Mouse (Mus musculus) ovary, postnatal 36 days (tissue): ENCODE data around the gene Zfp791.
"Not testable (repeated sequence)": the region's sequence is repeated elsewhere in the genome, so short reads cannot be mapped to it uniquely, and the experiment has no call there.

ENCODE experiments used
- DNase-seq: peaks from one replicate; pipeline ENCODE4 v3.0.0; 2022; ENCODE audit warnings: low spot score, mixed read lengths

Gene Zfp791

GRCm38 (mm10) chr8:85082169-85082568, 40.7 kb downstream of the Zfp791 start:
- DNase-seq = not testable (repeated sequence)

- peak; percentile 39 for DNase-seq
Observed at GRCm38 (mm10) chr8:85081216-85081555, 41.7 kb downstream of the Zfp791 start, which contains the start of gene Wdr83. Wdr83 (minus strand) TSS chr8:85081306.

DNA sequence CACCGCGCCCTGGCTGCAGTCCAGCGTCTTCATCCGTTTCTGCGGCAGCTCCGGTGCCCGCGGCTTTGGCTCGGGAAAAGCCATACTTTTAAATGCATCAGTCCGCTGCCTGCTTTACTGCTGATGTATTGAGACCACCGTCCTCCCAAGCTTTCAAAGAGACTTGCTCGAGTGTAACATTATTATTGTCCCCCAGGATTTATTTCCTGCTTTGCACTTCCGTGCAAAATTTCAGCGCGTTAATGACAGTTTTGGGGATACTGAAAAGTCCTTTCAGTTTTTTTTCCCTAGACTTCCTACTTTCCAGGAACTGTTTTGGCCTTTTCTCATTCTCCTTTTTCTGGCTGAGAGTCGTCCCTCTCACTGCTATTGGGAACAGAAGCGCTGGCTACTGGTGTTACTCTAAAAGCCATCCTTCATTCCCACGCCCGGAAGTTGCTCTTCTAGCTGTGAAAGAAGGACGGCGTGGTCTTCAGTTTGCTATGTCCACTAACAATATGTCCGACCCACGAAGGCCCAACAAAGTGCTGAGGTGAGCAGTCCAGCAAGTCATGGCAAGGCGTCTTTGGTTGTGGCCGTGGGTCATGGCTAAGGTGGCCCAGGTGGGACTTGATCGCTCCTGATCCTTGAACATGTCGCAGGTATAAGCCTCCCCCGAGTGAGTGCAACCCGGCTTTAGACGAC, 42.2 kb downstream of the Zfp791 start, which contains the start of gene Wdr83os:
Gene Wdr83os, plus strand, starts transcription at position 209 of the 684 bp plus-strand sequence.
- peak; percentile 47 for DNase-seq

GRCm38 (mm10) chr8:85080214-85080531, 42.7 kb downstream of the Zfp791 start:
- no peak for DNase-seq

DNA sequence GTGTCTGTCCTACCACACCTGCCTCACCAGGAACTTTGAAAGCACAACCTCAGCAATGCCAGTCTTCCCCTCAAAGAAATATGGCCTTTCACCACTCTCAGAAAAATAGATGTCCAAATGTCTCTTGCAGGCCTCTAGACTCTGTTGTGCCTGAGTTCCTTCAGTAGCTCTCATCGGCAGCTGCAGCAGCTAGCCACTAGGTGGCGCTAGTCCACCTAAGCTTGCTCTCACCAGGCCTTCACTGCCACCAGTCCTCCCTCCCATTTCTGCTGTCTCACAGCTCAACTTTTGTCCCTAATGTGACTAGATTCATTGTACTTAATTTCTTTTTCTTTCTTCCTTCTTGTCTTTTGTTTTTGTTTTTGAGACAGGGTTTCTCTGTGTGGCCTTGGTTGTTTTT, 45.9 kb downstream of the Zfp791 start:
- peak; percentile 71 for DNase-seq

DNA sequence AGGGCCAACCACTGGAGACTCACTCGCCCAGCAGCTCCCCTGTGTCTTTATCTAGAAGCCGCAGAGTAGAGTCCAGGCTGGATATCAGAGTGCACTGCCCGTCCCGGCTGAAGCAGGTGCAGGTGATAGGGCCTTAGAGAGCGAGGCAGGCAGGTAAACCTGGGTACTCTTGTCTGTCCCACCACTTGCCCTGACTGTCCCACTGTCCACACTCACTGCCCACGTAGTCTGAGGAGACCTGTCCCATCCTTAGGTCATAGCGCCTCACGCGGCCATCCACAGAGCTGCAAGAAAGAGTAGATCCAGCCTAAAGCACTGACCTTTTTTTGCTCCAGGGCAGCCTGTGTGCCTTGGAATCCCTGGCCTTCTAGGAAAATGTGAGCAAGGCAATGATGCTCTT, 46.9 kb downstream of the Zfp791 start:
- peak; percentile 42 for DNase-seq

- no peak for DNase-seq
Observed at GRCm38 (mm10) chr8:85074617-85075016, 48.3 kb downstream of the Zfp791 start.

DNA sequence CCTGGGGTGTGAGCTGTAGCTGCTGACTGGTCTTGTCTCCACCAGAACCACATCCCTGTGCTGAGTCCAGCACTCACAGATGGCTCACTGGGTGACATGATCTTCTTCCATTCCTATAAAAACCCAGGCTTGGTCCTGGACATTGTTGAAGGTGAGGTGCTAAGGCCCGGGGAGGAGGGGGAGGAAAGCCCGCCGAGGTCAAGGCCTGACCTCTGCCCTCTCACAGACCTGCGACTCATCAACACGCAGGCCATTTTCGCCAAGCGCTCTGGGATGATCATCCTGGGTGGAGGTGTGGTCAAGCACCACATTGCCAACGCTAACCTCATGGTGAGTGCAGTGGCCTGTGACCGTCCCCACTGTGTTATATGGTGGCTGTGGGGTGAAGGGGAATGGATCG, 48.7 kb downstream of the Zfp791 start:
- DNase-seq = no peak

- no peak for DNase-seq
Observed at GRCm38 (mm10) chr8:85073041-85073612, 49.8 kb downstream of the Zfp791 start.

- no peak for DNase-seq
Observed at GRCm38 (mm10) chr8:85072364-85072929, 50.4 kb downstream of the Zfp791 start.

DNA sequence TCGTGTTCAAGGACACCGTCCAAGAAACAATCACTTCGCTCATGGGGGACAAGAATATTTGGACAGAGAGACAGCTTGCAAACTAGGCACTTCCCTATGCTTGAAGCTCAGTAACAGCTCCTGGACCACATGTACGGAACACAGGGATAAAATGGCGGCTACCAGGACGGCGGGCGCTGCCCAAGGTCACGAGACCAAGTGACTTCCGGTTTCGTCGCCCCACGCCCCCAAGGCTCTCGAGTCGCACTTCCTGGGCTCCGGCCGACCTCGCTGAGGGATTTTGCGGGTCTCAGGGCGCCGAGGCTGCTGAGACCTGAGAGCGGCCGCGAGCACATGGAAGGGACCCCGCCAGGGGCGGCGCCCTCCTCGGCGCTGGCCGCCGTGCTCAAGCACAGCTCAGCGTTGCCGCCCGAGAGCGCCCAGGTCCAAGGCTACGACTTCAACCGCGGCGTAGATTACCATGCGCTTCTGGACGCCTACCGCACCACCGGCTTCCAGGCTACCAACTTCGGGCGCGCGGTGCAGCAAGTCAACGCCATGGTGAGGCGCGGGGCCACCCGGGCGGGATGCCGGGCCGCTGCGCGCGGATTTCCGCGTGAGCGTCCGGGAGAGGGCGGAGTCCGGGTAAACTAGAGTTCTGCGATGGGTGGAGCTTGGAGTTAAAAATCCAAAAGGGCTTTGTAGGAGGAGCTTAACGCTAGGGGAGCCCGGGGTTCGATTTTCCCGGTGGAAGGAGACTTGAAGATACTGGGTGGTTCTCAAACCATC, 51.2 kb downstream of the Zfp791 start, which contains the start of gene Dhps:
Gene Dhps, plus strand, starts transcription at position 244 of the 768 bp plus-strand sequence.
- DNase-seq = peak; percentile 91

DNA sequence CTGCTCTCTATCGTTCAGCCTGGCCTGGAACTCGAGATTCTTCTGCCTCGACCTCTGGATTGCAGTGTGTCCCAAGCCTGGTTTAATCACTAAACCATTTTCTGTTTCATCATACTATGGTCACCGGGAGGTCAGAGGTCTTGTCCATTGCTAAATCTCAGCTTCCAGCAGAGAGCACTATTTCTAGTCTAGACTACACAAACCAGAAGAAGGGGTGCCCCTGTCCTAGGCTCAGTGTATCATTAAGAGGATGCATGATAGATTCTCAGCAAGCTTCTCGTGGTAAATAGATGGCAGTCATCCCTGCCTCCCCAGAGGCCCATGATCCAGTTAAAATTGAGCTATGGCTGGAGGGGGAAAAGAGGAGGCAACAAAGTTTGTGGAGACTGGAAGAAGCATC, 51.9 kb downstream of the Zfp791 start:
- DNase-seq = no peak

DNA sequence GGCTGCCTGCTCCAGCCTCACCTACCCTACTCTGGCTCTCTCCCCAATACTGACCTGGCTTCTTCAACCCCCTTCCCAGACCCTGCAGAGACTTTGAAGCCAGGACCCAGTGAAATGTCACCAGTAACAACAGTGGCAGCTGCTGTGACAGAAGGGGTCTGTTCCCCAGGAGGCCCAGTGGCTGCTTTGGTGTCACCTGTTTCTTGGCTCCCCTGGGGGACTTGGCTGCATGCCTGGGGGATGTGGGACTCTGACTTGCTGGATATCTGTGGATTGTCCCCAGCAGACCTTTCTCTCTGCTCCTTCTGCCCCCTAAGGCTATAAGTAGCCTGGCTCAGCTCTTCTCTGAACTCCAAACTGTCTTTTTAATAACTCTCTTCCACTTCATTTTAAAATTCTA, 54.9 kb downstream of the Zfp791 start, which contains the start of gene Gm5741:
Gene Gm5741, minus strand, starts transcription at position 1 of the 400 bp plus-strand sequence.
- no peak for DNase-seq

DNA sequence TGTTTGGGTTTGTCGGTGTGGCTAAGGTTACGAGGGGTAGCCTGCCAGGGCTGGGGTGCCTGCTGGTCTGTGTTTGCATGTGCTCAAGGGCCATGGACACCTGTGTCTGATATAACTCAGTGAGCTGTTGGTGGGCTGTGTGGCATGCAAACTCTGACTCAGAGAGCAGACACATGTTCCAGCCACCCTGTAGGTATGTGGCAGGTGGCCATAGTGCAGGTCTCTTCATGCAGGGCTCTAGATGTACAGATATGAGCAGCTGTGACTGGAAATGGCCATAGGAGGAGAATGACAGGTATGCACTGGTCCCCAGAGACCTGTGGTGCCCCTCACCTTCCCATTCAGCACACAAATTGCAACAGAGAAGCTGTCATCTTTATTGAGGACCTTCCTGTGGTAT, 55.7 kb downstream of the Zfp791 start:
- no peak for DNase-seq

GRCm38 (mm10) chr8:85065213-85065612, 57.7 kb downstream of the Zfp791 start:
- no peak for DNase-seq

- DNase-seq = no peak
Observed at GRCm38 (mm10) chr8:85062603-85063002, 60.3 kb downstream of the Zfp791 start.

DNA sequence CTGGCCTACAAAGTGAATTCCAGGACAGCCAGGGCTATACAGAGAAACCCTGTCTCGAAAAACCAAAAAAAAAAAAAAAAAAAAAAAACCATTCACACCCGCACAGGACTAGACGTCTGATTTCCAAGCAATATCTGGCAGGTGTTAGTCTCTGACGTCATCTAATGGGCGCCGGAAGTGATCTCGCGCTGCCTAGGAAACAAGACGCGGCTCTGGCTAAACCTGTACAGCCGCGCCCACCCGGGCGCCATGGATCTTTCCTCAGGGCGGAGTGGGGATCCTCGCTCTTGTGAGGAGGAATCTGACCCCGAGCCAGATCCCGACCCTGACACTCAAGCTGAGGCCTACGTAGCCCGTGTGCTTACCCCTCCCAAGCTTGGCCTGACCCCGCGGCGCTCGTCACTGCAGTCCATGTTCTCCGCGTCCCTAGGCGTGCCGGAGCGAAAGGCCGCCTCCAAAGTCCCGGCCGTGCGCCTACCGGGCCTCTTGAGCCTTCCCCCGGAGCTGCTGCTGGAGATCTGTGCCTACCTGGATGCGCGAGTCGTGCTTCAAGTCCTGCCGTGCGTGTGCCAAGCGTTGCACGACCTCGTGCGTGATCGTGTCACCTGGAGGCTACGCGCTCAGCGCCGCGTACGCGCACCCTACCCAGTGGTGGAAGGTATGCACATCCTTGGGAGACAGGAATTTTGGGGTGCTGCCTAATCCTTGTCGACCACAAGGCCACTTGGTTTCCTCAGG, 62.8 kb downstream of the Zfp791 start, which contains the start of gene Fbxw9:
Gene Fbxw9, plus strand, starts transcription at position 177 of the 738 bp plus-strand sequence.
- DNase-seq = peak; percentile 82
